ENCODE assay signal across 8 mouse cellular contexts in genomic region chr8:94992996-94993724, GRCm38 (mm10). TPM values are rescaled to one million over a fixed set of nuclear protein-coding genes. Genes with fewer than 3 reads are reported as not detected.
DNase-seq lines count a peak whose midpoint lies in the region; ATAC-seq lines count a peak whose summit lies in the region.

No protein-coding gene starts in this region.

- WGBS in kidney, embryonic 14.5 days: 76% methylated on average over 9 of the region's 9 CpGs
- 35% methylated on average over 9 of the region's 9 CpGs for WGBS in forebrain, embryonic 14.5 days
- 56% methylated on average over 9 of the region's 9 CpGs for WGBS in midbrain, embryonic 12.5 days

- no peaks in the 10 kb centered on the region for H3K36me3 ChIP-seq in kidney, embryonic 14.5 days (ENCODE audit: control insufficient read depth, insufficient read depth, low read length)
- peaks cover 9% of the 10 kb centered on the region; the same call in 1 of the 2 replicates for H3K36me3 ChIP-seq in forebrain, embryonic 14.5 days (ENCODE audit: control insufficient read depth, insufficient read depth, low read length)
- 0 out of 2 replicates have a peak, but pooled peaks cover 7% of the 10 kb centered on the region for H3K36me3 ChIP-seq in midbrain, embryonic 12.5 days

- H3K9ac ChIP-seq in kidney, embryonic 14.5 days (ENCODE audit: low read depth, low read length): no peak overlapping the region
- H3K9ac ChIP-seq in forebrain, embryonic 14.5 days (ENCODE audit: low read length): peak overlapping the region; percentile 40; the same call in 1 of the 2 replicates
- H3K9ac ChIP-seq in midbrain, embryonic 12.5 days (replicated peaks): peak overlapping the region; percentile 78

- no peak for DNase-seq in kidney, postnatal 4 days
- peak; percentile 65 for DNase-seq in forebrain, embryonic 14.5 days (ENCODE audit: low spot score)
- no peak for DNase-seq in embryo, embryonic 9.5 days (ENCODE audit: extremely low spot score)
- DNase-seq in adrenal gland, postnatal 10 days: no peak
- no peak for DNase-seq in left cerebral cortex, postnatal 10 days (ENCODE audit: extremely low spot score in 1 of 2, low spot score in 2 of 2)

- no peak overlapping the region for H3K4me2 ChIP-seq in kidney, embryonic 14.5 days (replicated peaks; ENCODE audit: low read depth, low read length)
- peak overlapping the region; percentile 79; the same call in 1 of the 2 replicates for H3K4me2 ChIP-seq in forebrain, embryonic 14.5 days (ENCODE audit: low read length)
- peak overlapping the region; percentile 89 for H3K4me2 ChIP-seq in midbrain, embryonic 12.5 days (replicated peaks)

- ATAC-seq in kidney, embryonic 14.5 days (ENCODE audit: low FRiP score, low TSS enrichment): no peak
- ATAC-seq in forebrain, embryonic 14.5 days: no peak; the same call in 1 of the 2 replicates
- ATAC-seq in midbrain, embryonic 12.5 days (ENCODE audit: low FRiP score, low read depth): no peak

- peaks cover 25% of the 10 kb centered on the region for H3K4me1 ChIP-seq in kidney, embryonic 14.5 days (ENCODE audit: control insufficient read depth, insufficient read depth, low read length)
- peaks cover 74% of the 10 kb centered on the region for H3K4me1 ChIP-seq in brown adipose tissue, adult 24 weeks (ENCODE audit: control insufficient read depth, insufficient read depth, insufficient read length, low read length)
- H3K4me1 ChIP-seq in forebrain, embryonic 14.5 days (ENCODE audit: control insufficient read depth, insufficient read depth, low read length): peaks cover 51% of the 10 kb centered on the region
- peaks cover 63% of the 10 kb centered on the region for H3K4me1 ChIP-seq in midbrain, embryonic 12.5 days

- H3K27ac ChIP-seq in kidney, embryonic 14.5 days (ENCODE audit: low read depth, low read length): 0 out of 2 replicates have a peak overlapping the region, but pooled peaks have one; percentile 33
- peak overlapping the region; percentile 100 for H3K27ac ChIP-seq in brown adipose tissue, adult 24 weeks (replicated peaks; ENCODE audit: low read depth, low read length)
- peak overlapping the region; percentile 97 for H3K27ac ChIP-seq in forebrain, embryonic 14.5 days (ENCODE audit: low read depth, low read length)
- H3K27ac ChIP-seq in midbrain, embryonic 12.5 days (replicated peaks): peak overlapping the region; percentile 99

- no peaks in the 10 kb centered on the region for H3K27me3 ChIP-seq in kidney, embryonic 14.5 days (ENCODE audit: control insufficient read depth, insufficient read depth, low read length)
- H3K27me3 ChIP-seq in forebrain, embryonic 14.5 days (replicated peaks; ENCODE audit: control insufficient read depth, insufficient read depth, low read length): no peaks in the 10 kb centered on the region
- 0 out of 2 replicates have a peak, but pooled peaks cover 7% of the 10 kb centered on the region for H3K27me3 ChIP-seq in midbrain, embryonic 12.5 days

- H3K4me3 ChIP-seq in kidney, embryonic 14.5 days (ENCODE audit: low read length): no peak overlapping the region
- H3K4me3 ChIP-seq in brown adipose tissue, adult 24 weeks (ENCODE audit: insufficient read depth, low read depth, low read length): peak overlapping the region; percentile 56
- no peak overlapping the region for H3K4me3 ChIP-seq in forebrain, embryonic 14.5 days (ENCODE audit: low read depth, low read length)
- no peak overlapping the region for H3K4me3 ChIP-seq in midbrain, embryonic 12.5 days

- no peaks in the 10 kb centered on the region for H3K9me3 ChIP-seq in kidney, embryonic 14.5 days (ENCODE audit: control insufficient read depth, low read length)
- H3K9me3 ChIP-seq in forebrain, embryonic 14.5 days (replicated peaks; ENCODE audit: control insufficient read depth, low read length): no peaks in the 10 kb centered on the region
- no peaks in the 10 kb centered on the region for H3K9me3 ChIP-seq in midbrain, embryonic 12.5 days

- intact Hi-C loops in left cerebral cortex, postnatal 10 days (cut with DNase I): no loop called here

RNA-seq across cellular contexts. Expression of gene Adgrg1, which starts 18.6 kb away (rescaled TPM):
- polyA plus RNA-seq in kidney, embryonic 14.5 days (2014; fragmentation: Nextera tagmentation; extraction: Ambion mirVana): 15.5 and 31.3 TPM in 2 replicates
- polyA plus RNA-seq in brown adipose tissue, adult 24 weeks (2012; ENCODE audit: insufficient read depth, insufficient read length, missing spikeins): 7.4 and 18.4 TPM in 2 replicates
- 145 and 157 TPM in 2 replicates for polyA plus RNA-seq in forebrain, embryonic 14.5 days (2014; fragmentation: Nextera tagmentation; extraction: Ambion mirVana)
- polyA plus RNA-seq in midbrain, embryonic 12.5 days (2016; fragmentation: Nextera tagmentation; extraction: Ambion mirVana): 193 and 210 TPM in 2 replicates
- total RNA-seq in adrenal gland, postnatal 10 days (2021): 10 to 100 TPM; 35.9 to 48.9 TPM
- 100 to 1,000 TPM; 122 to 128 TPM for total RNA-seq in left cerebral cortex, postnatal 10 days (2021)

RNA-seq across cellular contexts. Expression of gene Adgrg3, which starts 24.3 kb away (rescaled TPM):
- 2.9 and 3.8 TPM in 2 replicates for polyA plus RNA-seq in kidney, embryonic 14.5 days (2014; fragmentation: Nextera tagmentation; extraction: Ambion mirVana)
- not detected in 2 replicates for polyA plus RNA-seq in brown adipose tissue, adult 24 weeks (2012; ENCODE audit: insufficient read depth, insufficient read length, missing spikeins)
- 1.2 TPM in 2 replicates for polyA plus RNA-seq in forebrain, embryonic 14.5 days (2014; fragmentation: Nextera tagmentation; extraction: Ambion mirVana)
- polyA plus RNA-seq in midbrain, embryonic 12.5 days (2016; fragmentation: Nextera tagmentation; extraction: Ambion mirVana): 1.7 and 2.7 TPM in 2 replicates
- total RNA-seq in adrenal gland, postnatal 10 days (2021): 1 to 10 TPM; 4.0 to 4.5 TPM
- under 1 TPM; 0.22 to 0.32 TPM for total RNA-seq in left cerebral cortex, postnatal 10 days (2021)

Comparison
In these comparisons a context has a peak if more than half of its experiments do, and no peak if none do; other contexts are left out.
1. H3K27ac ChIP-seq: peak in every context shown above with its lines; median percentile 100 in brown adipose tissue, adult 24 weeks; 99 in midbrain, embryonic 12.5 days; 97 in forebrain, embryonic 14.5 days; 33 in kidney, embryonic 14.5 days.